Comparison of ENCODE assay signal across 10 mouse cellular contexts in the genomic region with DNA sequence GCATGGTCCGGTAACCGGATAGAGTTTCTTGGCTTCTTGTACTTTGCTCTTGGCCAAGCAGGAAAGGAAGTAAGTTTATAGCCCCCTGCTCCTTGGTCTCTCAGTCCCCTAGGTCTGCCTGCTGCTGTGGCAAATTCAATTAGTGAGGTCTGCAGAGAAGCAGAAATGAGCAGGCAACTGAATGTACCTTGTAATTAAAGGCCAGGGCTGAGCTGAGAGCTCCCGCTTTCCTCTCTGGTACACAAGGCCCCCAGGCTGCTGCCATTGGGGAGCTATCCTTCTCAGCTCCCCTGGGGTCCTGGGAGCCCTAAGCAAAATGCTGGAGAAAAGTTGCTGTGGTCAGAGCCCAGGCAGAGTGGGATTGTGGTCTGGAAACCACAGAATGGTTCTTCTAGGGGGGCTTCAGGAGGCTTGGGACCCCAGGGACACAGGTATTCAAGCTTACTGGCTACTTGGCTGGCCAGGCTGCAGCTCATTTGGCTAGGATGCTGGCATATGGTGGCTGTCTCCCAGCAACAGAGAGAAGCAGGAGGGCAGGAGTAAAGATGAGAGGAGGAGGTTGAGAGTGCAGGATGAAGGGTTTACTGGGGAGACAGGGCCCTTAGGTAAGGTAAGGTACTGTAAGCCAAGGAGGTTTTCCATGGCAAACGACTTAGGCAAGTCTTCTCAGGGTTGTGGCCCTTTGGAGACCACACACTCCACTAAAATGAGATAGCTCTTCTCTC. TPM values are rescaled to one million over a fixed set of nuclear protein-coding genes. Genes with fewer than 3 reads are reported as not detected.
DNase-seq lines count a peak whose midpoint lies in the region; ATAC-seq and TF ChIP-seq lines count a peak whose summit lies in the region.
"Had no signal": no experiment of that assay in that cellular context is flagged by ENCODE, and none has a peak within 500 bp of the region (broad histone marks: within the 10 kb centered on the region; RNA-seq: fewer than 3 reads in every experiment).

No protein-coding gene starts in this region.

- H3K4me1 ChIP-seq in heart, embryonic 10.5 days = peaks cover 61% of the 10 kb centered on the region
- peaks cover 16% of the 10 kb centered on the region for H3K4me1 ChIP-seq in testis, adult 2 months (ENCODE audit: control insufficient read depth, insufficient read depth, low read length)
- peaks cover 14% of the 10 kb centered on the region; the same call in 1 of the 2 replicates for H3K4me1 ChIP-seq in intestine, embryonic 16.5 days (ENCODE audit: control insufficient read depth, insufficient read depth, low read length)

- H3K9me3 ChIP-seq in heart, embryonic 10.5 days = no peaks in the 10 kb centered on the region
- H3K9me3 ChIP-seq in intestine, embryonic 16.5 days (ENCODE audit: control insufficient read depth, low read length) = no peaks in the 10 kb centered on the region

- H3K27me3 ChIP-seq in heart, embryonic 10.5 days (ENCODE audit: insufficient read depth, poor library complexity, severe bottlenecking) = no peaks in the 10 kb centered on the region
- H3K27me3 ChIP-seq in testis, adult 2 months (ENCODE audit: control insufficient read depth, insufficient read depth, low read length) = no peaks in the 10 kb centered on the region
- H3K27me3 ChIP-seq in intestine, embryonic 16.5 days (replicated peaks; ENCODE audit: control insufficient read depth, insufficient read depth, low read length) = no peaks in the 10 kb centered on the region

- peak overlapping the region; percentile 62 for H3K9ac ChIP-seq in intestine, embryonic 16.5 days (ENCODE audit: low read depth, low read length)

- 86% methylated on average over 4 of the region's 4 CpGs for WGBS in heart, embryonic 10.5 days
- 61% methylated on average over 4 of the region's 4 CpGs for WGBS in intestine, embryonic 16.5 days

- no peak for DNase-seq in heart, embryonic 10.5 days (ENCODE audit: low spot score)
- no peak for DNase-seq in heart, postnatal 4 days
- DNase-seq in testis, postnatal 14 days (ENCODE audit: low spot score) = no peak
- no peak for DNase-seq in ovary, postnatal 10 days (ENCODE audit: low spot score)
- no peak for DNase-seq in frontal cortex, postnatal 10 days (ENCODE audit: low spot score in 2 of 2)
- DNase-seq: thymus, postnatal 14 days had no signal

- H3K36me3 ChIP-seq in heart, embryonic 10.5 days = no peaks in the 10 kb centered on the region
- no peaks in the 10 kb centered on the region for H3K36me3 ChIP-seq in testis, adult 2 months (ENCODE audit: control insufficient read depth, insufficient read depth, low read length)
- H3K36me3 ChIP-seq in intestine, embryonic 16.5 days (ENCODE audit: control insufficient read depth, insufficient read depth, low read length) = no peaks in the 10 kb centered on the region

- 0 out of 2 replicates have a peak, but pooled peaks have one; percentile 15 for ATAC-seq in intestine, embryonic 16.5 days
- no peak for ATAC-seq in megakaryocyte-erythroid progenitor cell, adult 5-6 weeks (replicated peaks; ENCODE audit: low FRiP score, low TSS enrichment, poor library complexity, severe bottlenecking)

- no peak for TF ChIP-seq POLR2A in testis, adult 2 months (IDR thresholded peaks at IDR 0.05; ENCODE audit: control insufficient read depth, low read depth, low read length)

- H3K4me3 ChIP-seq in heart, embryonic 10.5 days = peak overlapping the region; percentile 33
- peak overlapping the region; percentile 33 for H3K4me3 ChIP-seq in testis, adult 2 months (ENCODE audit: control insufficient read depth, low read depth, low read length)
- peak overlapping the region; percentile 36 for H3K4me3 ChIP-seq in intestine, embryonic 16.5 days (ENCODE audit: low read length)
- H3K4me3 ChIP-seq: myocyte had no signal

- peak overlapping the region; percentile 44 for H3K4me2 ChIP-seq in intestine, embryonic 16.5 days (ENCODE audit: low read depth, low read length)

- H3K27ac ChIP-seq in heart, embryonic 10.5 days = peak overlapping the region; percentile 85
- peak overlapping the region; percentile 41 for H3K27ac ChIP-seq in testis, adult 2 months (ENCODE audit: control insufficient read depth, insufficient read depth, low read depth, low read length)
- H3K27ac ChIP-seq in intestine, embryonic 16.5 days (ENCODE audit: low read length) = peak overlapping the region; percentile 81

- TF ChIP-seq CTCF in testis, adult 2 months (IDR thresholded peaks at IDR 0.05; ENCODE audit: control insufficient read depth, insufficient read depth, insufficient replicate concordance, low read depth, low read length) = no peak

RNA-seq across cellular contexts. Expression of gene Dab2ip, which starts 0.9 kb away (rescaled TPM):
- polyA plus RNA-seq in heart, embryonic 10.5 days (2016; fragmentation: Nextera tagmentation; extraction: Ambion mirVana) = 47.6 and 49.0 TPM in 2 replicates
- 10 to 100 TPM; 54.6 to 55.2 TPM for total RNA-seq in heart, postnatal 4 days (2021)
- polyA plus RNA-seq in testis, adult 2 months (2012; rRNA removed) = 28.5 and 30.9 TPM in 2 replicates
- 27.0 and 28.7 TPM in 2 replicates for polyA plus RNA-seq in intestine, embryonic 16.5 days (2015; fragmentation: Nextera tagmentation; extraction: Ambion mirVana)
- 3.2 and 5.9 TPM in 2 replicates for total RNA-seq in megakaryocyte-erythroid progenitor cell, adult 5-6 weeks (2014; fragmentation: Nextera tagmentation)
- total RNA-seq in megakaryocyte-erythroid progenitor cell, adult 5-6 weeks (2017) = 3.2 TPM in 2 replicates
